Mouse (Mus musculus): ENCODE measurements around the gene Rab30. TPM values are rescaled to one million over a fixed set of nuclear protein-coding genes. Genes with fewer than 3 reads are reported as not detected.

Gene Rab30
- 2.0 TPM for polyA plus RNA-seq (2012; fragmentation: generic; extraction: Trizol)
- long read RNA-seq, experiment 1 = 0 reads
- long read RNA-seq, experiment 2, full-length matches to known transcripts = 2 of 3 reads
- long read RNA-seq, experiment 2, partial matches to known transcripts = 0 of 3 reads
- long read RNA-seq, experiment 2, other reads (novel, unspliced or antisense) = 1 of 3 reads

GRCm38 (mm10) chr7:92741152-92741860 is at the start of gene Rab30:
TSS of gene Rab30 (plus strand) at chr7:92741603.
- H3K79me2 ChIP-seq (ENCODE audit: control insufficient read depth, insufficient read depth) = peaks cover 35% of the 10 kb centered on the region
- H3ac ChIP-seq (ENCODE audit: control insufficient read depth, insufficient read length, low read depth) = peak within 1 kb of the TSS; percentile 89
- peaks cover 27% of the 10 kb centered on the region for H3K36me3 ChIP-seq (ENCODE audit: control insufficient read depth, insufficient read depth)
- H3K27me3 ChIP-seq (ENCODE audit: control insufficient read depth, insufficient read depth, insufficient read length) = no peaks in the 10 kb centered on the region
- peak within 1 kb of the TSS; percentile 71 for H3K4me3 ChIP-seq (ENCODE audit: insufficient read depth, poor library complexity, severe bottlenecking)
- H3K79me3 ChIP-seq (ENCODE audit: low read depth) = peaks cover 24% of the 10 kb centered on the region
- TF ChIP-seq MYOD1 (IDR thresholded peaks at IDR 0.05; ENCODE audit: control insufficient read depth, insufficient read length, low read depth) (no peak), CTCF (IDR thresholded peaks at IDR 0.05; ENCODE audit: control insufficient read depth, insufficient read depth, insufficient read length) (no peak), CEBPB (IDR thresholded peaks at IDR 0.05; ENCODE audit: low read depth) (no peak), MAX (IDR thresholded peaks at IDR 0.05) (peak; percentile 69)

GRCm38 (mm10) chr7:92696395-92696794 is 45.0 kb upstream of the Rab30 start:
- Histone ChIP-seq H3K79me2 (ENCODE audit: control insufficient read depth, insufficient read depth) (no peaks in the 10 kb centered on the region), H3ac (ENCODE audit: control insufficient read depth, insufficient read length, low read depth) (no peak overlapping the region), H3K79me3 (ENCODE audit: low read depth) (no peaks in the 10 kb centered on the region), H3K36me3 (ENCODE audit: control insufficient read depth, insufficient read depth) (no peaks in the 10 kb centered on the region), H3K4me3 (ENCODE audit: insufficient read depth, poor library complexity, severe bottlenecking) (no peak overlapping the region), H3K27me3 (ENCODE audit: control insufficient read depth, insufficient read depth, insufficient read length) (no peaks in the 10 kb centered on the region)
- TF ChIP-seq CEBPB (IDR thresholded peaks at IDR 0.05; ENCODE audit: low read depth) (no peak), USF1 (IDR thresholded peaks at IDR 0.05; ENCODE audit: low read depth) (no peak), CTCF (IDR thresholded peaks at IDR 0.05; ENCODE audit: control insufficient read depth, insufficient read depth, insufficient read length) (no peak), MAX (IDR thresholded peaks at IDR 0.05) (no peak), MYOD1 (IDR thresholded peaks at IDR 0.05; ENCODE audit: control insufficient read depth, insufficient read length, low read depth) (no peak)

DNA sequence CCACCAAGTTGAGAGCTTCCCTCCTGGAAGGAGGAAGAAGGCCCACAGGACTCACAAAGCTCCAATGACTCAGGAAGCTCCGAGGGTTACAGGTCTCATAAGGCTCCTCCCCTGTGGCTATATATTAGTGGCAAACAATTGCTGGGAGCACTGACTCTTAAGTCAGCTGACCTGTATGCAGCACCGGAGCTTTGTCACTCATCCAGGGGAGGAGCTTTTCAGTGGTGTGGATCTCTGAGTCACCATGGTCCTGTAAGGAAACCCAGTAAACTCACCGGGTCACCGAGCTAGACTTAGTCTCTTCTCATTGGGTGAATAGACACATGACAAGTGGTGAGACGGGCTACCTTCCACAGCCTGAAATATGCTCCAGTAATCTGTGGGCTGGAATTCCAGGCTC is 42.6 kb upstream of the Rab30 start:
- TF ChIP-seq MAX (IDR thresholded peaks at IDR 0.05) (no peak), USF1 (IDR thresholded peaks at IDR 0.05; ENCODE audit: low read depth) (peak; percentile 68), MYOD1 (IDR thresholded peaks at IDR 0.05; ENCODE audit: control insufficient read depth, insufficient read length, low read depth) (no peak), CTCF (IDR thresholded peaks at IDR 0.05; ENCODE audit: control insufficient read depth, insufficient read depth, insufficient read length) (no peak), CEBPB (IDR thresholded peaks at IDR 0.05; ENCODE audit: low read depth) (no peak)
- Histone ChIP-seq H3K79me2 (ENCODE audit: control insufficient read depth, insufficient read depth) (no peaks in the 10 kb centered on the region), H3ac (ENCODE audit: control insufficient read depth, insufficient read length, low read depth) (no peak overlapping the region)

DNA sequence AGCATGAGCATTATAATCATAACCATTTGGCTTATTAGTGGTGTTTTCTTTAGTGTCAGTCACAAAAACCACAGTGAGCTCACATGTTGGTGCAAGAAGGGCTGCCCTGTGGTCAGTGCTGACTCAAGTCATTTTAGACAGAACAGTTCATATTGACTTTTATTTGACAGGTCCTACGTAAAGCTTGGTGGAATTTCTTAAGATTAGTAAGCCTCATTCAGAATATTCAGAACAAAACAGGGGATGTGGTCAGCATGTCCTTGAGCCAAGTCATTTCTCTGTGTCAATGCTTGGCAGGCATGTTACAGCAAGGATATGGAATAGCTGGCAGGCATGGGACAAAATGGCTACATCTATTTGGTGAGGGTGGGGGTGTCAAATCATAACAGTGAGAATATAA is 37.7 kb upstream of the Rab30 start:
- Histone ChIP-seq H3K4me3 (ENCODE audit: insufficient read depth, poor library complexity, severe bottlenecking) (no peak overlapping the region), H3K27me3 (ENCODE audit: control insufficient read depth, insufficient read depth, insufficient read length) (no peaks in the 10 kb centered on the region), H3ac (ENCODE audit: control insufficient read depth, insufficient read length, low read depth) (no peak overlapping the region), H3K36me3 (ENCODE audit: control insufficient read depth, insufficient read depth) (no peaks in the 10 kb centered on the region), H3K79me2 (ENCODE audit: control insufficient read depth, insufficient read depth) (no peaks in the 10 kb centered on the region), H3K79me3 (ENCODE audit: low read depth) (no peaks in the 10 kb centered on the region)
- TF ChIP-seq CEBPB (IDR thresholded peaks at IDR 0.05; ENCODE audit: low read depth) = peak; percentile 17
- TF ChIP-seq USF1 (IDR thresholded peaks at IDR 0.05; ENCODE audit: low read depth) = peak; percentile 2
- peak; percentile 47 for TF ChIP-seq MAX (IDR thresholded peaks at IDR 0.05)
- TF ChIP-seq FOSL1 (IDR thresholded peaks at IDR 0.05; ENCODE audit: insufficient read depth, low read length, poor library complexity, severe bottlenecking) = peak; percentile 50
- TF ChIP-seq MYOD1 (IDR thresholded peaks at IDR 0.05; ENCODE audit: control insufficient read depth, insufficient read length, low read depth) = no peak
- no peak for TF ChIP-seq MYOG (IDR thresholded peaks at IDR 0.05; ENCODE audit: control insufficient read depth, extremely low read depth, insufficient read length)

More for the DNA sequence above, 42.6 kb upstream of the Rab30 start:
- no peaks in the 10 kb centered on the region for H3K36me3 ChIP-seq (ENCODE audit: control insufficient read depth, insufficient read depth)
- H3K4me3 ChIP-seq (ENCODE audit: insufficient read depth, poor library complexity, severe bottlenecking) = no peak overlapping the region
- H3K27me3 ChIP-seq (ENCODE audit: control insufficient read depth, insufficient read depth, insufficient read length) = no peaks in the 10 kb centered on the region
- no peaks in the 10 kb centered on the region for H3K79me3 ChIP-seq (ENCODE audit: low read depth)

DNA sequence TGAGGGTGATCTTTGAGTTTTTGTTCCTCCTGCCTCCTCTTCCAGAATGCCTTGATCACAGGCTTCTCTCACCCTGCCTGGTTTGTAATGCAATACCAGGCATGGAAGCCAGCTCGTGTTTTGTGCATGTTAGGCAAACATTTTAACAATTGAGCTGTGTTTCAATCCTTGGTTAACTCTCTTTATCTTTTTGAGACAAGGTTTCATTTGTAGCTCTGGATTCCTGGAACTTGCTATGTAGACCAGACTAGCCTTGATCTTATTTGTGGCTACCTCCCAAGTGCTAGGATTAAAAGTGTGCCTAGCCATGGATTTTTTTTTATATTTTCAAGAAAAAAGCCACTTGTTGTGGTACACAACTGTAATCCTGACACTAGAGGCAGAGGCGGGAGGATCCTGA is 35.9 kb upstream of the Rab30 start:
- H3K79me3 ChIP-seq (ENCODE audit: low read depth) = no peaks in the 10 kb centered on the region
- TF ChIP-seq CTCF (IDR thresholded peaks at IDR 0.05; ENCODE audit: control insufficient read depth, insufficient read depth, insufficient read length) = no peak
- no peak for TF ChIP-seq MYOG (IDR thresholded peaks at IDR 0.05; ENCODE audit: control insufficient read depth, extremely low read depth, insufficient read length)
- TF ChIP-seq USF1 (IDR thresholded peaks at IDR 0.05; ENCODE audit: low read depth) = no peak
- no peak for TF ChIP-seq MYOD1 (IDR thresholded peaks at IDR 0.05; ENCODE audit: control insufficient read depth, insufficient read length, low read depth)
- no peak for TF ChIP-seq MAX (IDR thresholded peaks at IDR 0.05)
- no peak for TF ChIP-seq CEBPB (IDR thresholded peaks at IDR 0.05; ENCODE audit: low read depth)
- TF ChIP-seq FOSL1 (IDR thresholded peaks at IDR 0.05; ENCODE audit: insufficient read depth, low read length, poor library complexity, severe bottlenecking) = no peak
- no peak overlapping the region for H3K4me3 ChIP-seq (ENCODE audit: insufficient read depth, poor library complexity, severe bottlenecking)
- no peak overlapping the region for H3ac ChIP-seq (ENCODE audit: control insufficient read depth, insufficient read length, low read depth)
- H3K27me3 ChIP-seq (ENCODE audit: control insufficient read depth, insufficient read depth, insufficient read length) = no peaks in the 10 kb centered on the region
- no peaks in the 10 kb centered on the region for H3K36me3 ChIP-seq (ENCODE audit: control insufficient read depth, insufficient read depth)
- H3K79me2 ChIP-seq (ENCODE audit: control insufficient read depth, insufficient read depth) = no peaks in the 10 kb centered on the region

GRCm38 (mm10) chr7:92706711-92707110 is 34.7 kb upstream of the Rab30 start:
- Histone ChIP-seq H3K79me2 (ENCODE audit: control insufficient read depth, insufficient read depth) (no peaks in the 10 kb centered on the region), H3K27me3 (ENCODE audit: control insufficient read depth, insufficient read depth, insufficient read length) (no peaks in the 10 kb centered on the region)

More at GRCm38 (mm10) chr7:92706711-92707110, 34.7 kb upstream of the Rab30 start:
- H3K4me3 ChIP-seq (ENCODE audit: insufficient read depth, poor library complexity, severe bottlenecking) = no peak overlapping the region
- H3K79me3 ChIP-seq (ENCODE audit: low read depth) = no peaks in the 10 kb centered on the region
- no peaks in the 10 kb centered on the region for H3K36me3 ChIP-seq (ENCODE audit: control insufficient read depth, insufficient read depth)
- no peak overlapping the region for H3ac ChIP-seq (ENCODE audit: control insufficient read depth, insufficient read length, low read depth)
- TF ChIP-seq MAX (IDR thresholded peaks at IDR 0.05) (no peak), FOSL1 (IDR thresholded peaks at IDR 0.05; ENCODE audit: insufficient read depth, low read length, poor library complexity, severe bottlenecking) (no peak), CTCF (IDR thresholded peaks at IDR 0.05; ENCODE audit: control insufficient read depth, insufficient read depth, insufficient read length) (no peak), CEBPB (IDR thresholded peaks at IDR 0.05; ENCODE audit: low read depth) (no peak), MYOD1 (IDR thresholded peaks at IDR 0.05; ENCODE audit: control insufficient read depth, insufficient read length, low read depth) (no peak), MYOG (IDR thresholded peaks at IDR 0.05; ENCODE audit: control insufficient read depth, extremely low read depth, insufficient read length) (no peak), USF1 (IDR thresholded peaks at IDR 0.05; ENCODE audit: low read depth) (no peak)

All from C2C12 (cell line).